ENCODE assay signal across 11 mouse cellular contexts in genomic region chr19:5069978-5070377, GRCm38 (mm10). TPM values are rescaled to one million over a fixed set of nuclear protein-coding genes. Genes with fewer than 3 reads are reported as not detected.
DNase-seq lines count a peak whose midpoint lies in the region; ATAC-seq lines count a peak whose summit lies in the region.
"Had no signal": no experiment of that assay in that cellular context is flagged by ENCODE, and none has a peak within 500 bp of the region (broad histone marks: within the 10 kb centered on the region; RNA-seq: fewer than 3 reads in every experiment).

No protein-coding gene starts in this region.

- no peaks in the 10 kb centered on the region for H3K9me3 ChIP-seq in kidney, embryonic 15.5 days (replicated peaks)
- H3K9me3 ChIP-seq in embryonic facial prominence, embryonic 12.5 days, result no peaks in the 10 kb centered on the region
- H3K9me3 ChIP-seq in limb, embryonic 10.5 days (replicated peaks), result no peaks in the 10 kb centered on the region

- WGBS in kidney, embryonic 15.5 days, result 86% methylated on average over 7 of the region's 7 CpGs
- 81% methylated on average over 7 of the region's 7 CpGs for WGBS in embryonic facial prominence, embryonic 12.5 days
- WGBS in limb, embryonic 10.5 days, result 76% methylated on average over 7 of the region's 7 CpGs

- H3K27ac ChIP-seq in kidney, embryonic 15.5 days, result no peak overlapping the region; the same call in 1 of the 2 replicates
- H3K27ac ChIP-seq in embryonic facial prominence, embryonic 12.5 days, result peak overlapping the region; percentile 97
- H3K27ac ChIP-seq in limb, embryonic 10.5 days, result peak overlapping the region; percentile 98
- H3K27ac ChIP-seq: macrophage had no signal

- H3K9ac ChIP-seq in kidney, embryonic 15.5 days, result 0 out of 2 replicates have a peak overlapping the region, but pooled peaks have one; percentile 1
- no peak overlapping the region; the same call in 1 of the 2 replicates for H3K9ac ChIP-seq in embryonic facial prominence, embryonic 12.5 days

- peak overlapping the region; percentile 55 for H3K4me3 ChIP-seq in kidney, embryonic 15.5 days (replicated peaks)
- peak overlapping the region; percentile 59 for H3K4me3 ChIP-seq in embryonic facial prominence, embryonic 12.5 days
- peak overlapping the region; percentile 67 for H3K4me3 ChIP-seq in limb, embryonic 10.5 days

- peaks cover 70% of the 10 kb centered on the region for H3K4me1 ChIP-seq in kidney, embryonic 15.5 days
- peaks cover 47% of the 10 kb centered on the region for H3K4me1 ChIP-seq in embryonic facial prominence, embryonic 12.5 days
- peaks cover 79% of the 10 kb centered on the region for H3K4me1 ChIP-seq in limb, embryonic 10.5 days

- peaks cover 62% of the 10 kb centered on the region for H3K27me3 ChIP-seq in kidney, embryonic 15.5 days
- peaks cover 10% of the 10 kb centered on the region for H3K27me3 ChIP-seq in embryonic facial prominence, embryonic 12.5 days
- 0 out of 2 replicates have a peak, but pooled peaks cover 20% of the 10 kb centered on the region for H3K27me3 ChIP-seq in limb, embryonic 10.5 days (ENCODE audit: low read depth, poor library complexity, severe bottlenecking)

- no peak for ATAC-seq in kidney, embryonic 15.5 days (replicated peaks; ENCODE audit: low FRiP score)
- no peak for ATAC-seq in embryonic facial prominence, embryonic 12.5 days (ENCODE audit: insufficient number of reproducible peaks, insufficient read depth, low FRiP score, low TSS enrichment)

- no peaks in the 10 kb centered on the region for H3K36me3 ChIP-seq in kidney, embryonic 15.5 days
- H3K36me3 ChIP-seq in embryonic facial prominence, embryonic 12.5 days, result no peaks in the 10 kb centered on the region
- H3K36me3 ChIP-seq in limb, embryonic 10.5 days, result no peaks in the 10 kb centered on the region

- H3K4me2 ChIP-seq in kidney, embryonic 15.5 days, result peak overlapping the region; percentile 84
- H3K4me2 ChIP-seq in embryonic facial prominence, embryonic 12.5 days (replicated peaks), result peak overlapping the region; percentile 86

- DNase-seq in cerebellum, adult 11-12 months, result peak; percentile 31
- no peak for DNase-seq in cerebellum, adult 18-20 months
- no peak for DNase-seq in kidney, postnatal 14 days
- DNase-seq in limb, embryonic 10.5 days (ENCODE audit: low spot score), result no peak
- no peak for DNase-seq in left cerebral cortex, adult 9 months (ENCODE audit: low spot score in 2 of 2)
- no peak for DNase-seq in cerebellum, postnatal 36 days
- DNase-seq: adrenal gland, postnatal 25 days; thymus, adult 18-20 months had no signal

RNA-seq across cellular contexts. Expression of gene Cd248, which starts 2.1 kb away (rescaled TPM):
- polyA plus RNA-seq in kidney, embryonic 15.5 days (2015; fragmentation: Nextera tagmentation; extraction: Ambion mirVana), result 50.3 and 74.1 TPM in 2 replicates
- polyA plus RNA-seq in embryonic facial prominence, embryonic 12.5 days (2016; fragmentation: Nextera tagmentation; extraction: Ambion mirVana), result 54.4 and 64.3 TPM in 2 replicates
- 37.1 and 42.5 TPM in 2 replicates for polyA plus RNA-seq in limb, embryonic 10.5 days (2016; fragmentation: Nextera tagmentation; extraction: Ambion mirVana)
- polyA plus RNA-seq: macrophage had no signal

RNA-seq across cellular contexts. Expression of gene Tmem151a, which starts 15.4 kb away (rescaled TPM):
- polyA plus RNA-seq in kidney, embryonic 15.5 days (2015; fragmentation: Nextera tagmentation; extraction: Ambion mirVana), result 1.3 and 1.8 TPM in 2 replicates
- 2.9 and 3.7 TPM in 2 replicates for polyA plus RNA-seq in embryonic facial prominence, embryonic 12.5 days (2016; fragmentation: Nextera tagmentation; extraction: Ambion mirVana)
- polyA plus RNA-seq in limb, embryonic 10.5 days (2016; fragmentation: Nextera tagmentation; extraction: Ambion mirVana), result 2.4 and 2.5 TPM in 2 replicates

RNA-seq across cellular contexts. Expression of gene Yif1a, which starts 18.4 kb away (rescaled TPM):
- polyA plus RNA-seq in kidney, embryonic 15.5 days (2015; fragmentation: Nextera tagmentation; extraction: Ambion mirVana), result 99.8 and 101 TPM in 2 replicates
- 67.3 and 73.4 TPM in 2 replicates for polyA plus RNA-seq in embryonic facial prominence, embryonic 12.5 days (2016; fragmentation: Nextera tagmentation; extraction: Ambion mirVana)
- 65.4 and 78.0 TPM in 2 replicates for polyA plus RNA-seq in limb, embryonic 10.5 days (2016; fragmentation: Nextera tagmentation; extraction: Ambion mirVana)

RNA-seq across cellular contexts. Expression of gene Rin1, which starts 19.7 kb away (rescaled TPM):
- polyA plus RNA-seq in kidney, embryonic 15.5 days (2015; fragmentation: Nextera tagmentation; extraction: Ambion mirVana), result 3.0 and 4.2 TPM in 2 replicates
- polyA plus RNA-seq in embryonic facial prominence, embryonic 12.5 days (2016; fragmentation: Nextera tagmentation; extraction: Ambion mirVana), result 1.8 and 2.4 TPM in 2 replicates
- polyA plus RNA-seq in limb, embryonic 10.5 days (2016; fragmentation: Nextera tagmentation; extraction: Ambion mirVana), result 3.1 and 3.5 TPM in 2 replicates

RNA-seq across cellular contexts. Expression of gene Cnih2, which starts 28.3 kb away (rescaled TPM):
- 13.3 and 15.1 TPM in 2 replicates for polyA plus RNA-seq in kidney, embryonic 15.5 days (2015; fragmentation: Nextera tagmentation; extraction: Ambion mirVana)
- 69.7 and 74.9 TPM in 2 replicates for polyA plus RNA-seq in embryonic facial prominence, embryonic 12.5 days (2016; fragmentation: Nextera tagmentation; extraction: Ambion mirVana)
- polyA plus RNA-seq in limb, embryonic 10.5 days (2016; fragmentation: Nextera tagmentation; extraction: Ambion mirVana), result 20.2 and 28.1 TPM in 2 replicates
- polyA plus RNA-seq: macrophage had no signal
